Mouse (Mus musculus): ENCODE results near the gene Map4k4.

Gene Map4k4

DNA sequence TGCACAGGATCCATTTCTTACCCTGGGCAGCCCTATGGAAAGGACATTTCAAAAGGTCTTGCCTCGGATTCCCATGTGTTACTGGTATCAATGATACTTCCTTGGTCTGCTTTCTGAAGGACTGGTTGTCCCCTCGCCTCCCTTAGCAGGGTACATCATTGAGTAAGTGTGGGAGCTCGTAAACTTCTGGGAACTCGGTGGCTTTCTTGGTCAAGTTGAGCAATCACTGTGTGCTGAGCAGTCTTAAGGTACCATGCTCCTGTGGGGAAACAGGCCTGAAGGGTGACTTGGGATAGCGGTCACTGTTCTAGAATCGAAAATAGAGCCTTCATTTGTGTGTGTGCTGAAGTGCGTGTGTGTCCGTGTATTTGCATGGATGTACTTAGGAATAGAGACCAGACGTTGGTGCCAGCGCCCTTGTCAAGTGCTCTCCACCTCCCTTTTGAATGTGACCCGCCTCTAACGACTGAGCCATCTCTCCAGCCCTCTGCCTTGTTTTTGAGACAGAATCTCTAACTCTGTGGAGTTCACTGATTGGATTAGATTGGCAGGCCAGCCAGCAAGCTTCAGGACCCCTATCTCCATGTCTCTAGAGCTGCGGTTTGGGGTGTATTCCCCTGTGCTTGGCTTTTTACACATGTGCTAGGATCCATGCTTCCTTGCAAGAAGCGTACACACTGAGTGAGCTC, 129.7 kb downstream of the Map4k4 start:
- DNase-seq (ENCODE audit: low read depth in 2 of 2, low spot score in 2 of 2): no peak

DNA sequence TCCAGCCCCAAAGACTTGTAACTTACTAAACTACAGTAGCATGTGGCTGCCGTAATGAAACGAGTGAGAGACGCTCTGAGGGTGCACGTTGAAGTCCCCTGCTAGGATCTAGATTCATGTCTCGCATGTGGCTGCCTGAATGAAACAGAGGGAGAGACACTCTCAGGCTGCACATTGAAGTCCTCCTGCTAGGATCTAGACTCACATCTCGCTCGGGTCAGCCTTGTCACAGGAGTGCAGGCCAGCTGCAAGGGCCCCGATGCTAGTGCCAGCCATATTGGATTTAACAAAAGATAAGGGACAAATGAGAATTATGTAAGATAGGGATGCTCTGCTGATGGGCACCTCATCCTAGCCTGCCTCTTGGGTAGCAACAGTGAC, 130.3 kb downstream of the Map4k4 start:
- DNase-seq (ENCODE audit: low read depth in 2 of 2, low spot score in 2 of 2): no peak

DNA sequence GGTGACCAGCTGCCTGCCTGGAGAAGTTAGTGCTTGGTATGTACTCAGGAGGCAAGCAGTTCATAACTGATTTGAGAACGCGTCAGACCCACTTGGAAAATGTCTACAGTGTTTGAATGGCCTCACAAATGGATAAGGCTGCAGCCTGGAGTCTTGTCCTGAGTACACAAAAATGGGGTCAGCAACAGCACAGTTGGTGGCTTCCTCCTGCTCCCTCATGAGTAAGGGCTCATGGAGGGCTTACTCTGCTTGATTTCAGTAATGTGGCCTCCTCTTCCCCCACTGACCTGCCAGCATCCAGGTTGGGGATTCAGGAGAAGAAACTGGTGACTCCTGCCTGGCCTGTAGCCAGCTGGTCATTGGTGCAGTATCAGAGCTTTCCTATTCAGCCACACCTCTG, 130.9 kb downstream of the Map4k4 start:
- no peak for DNase-seq (ENCODE audit: low read depth in 2 of 2, low spot score in 2 of 2)

DNA sequence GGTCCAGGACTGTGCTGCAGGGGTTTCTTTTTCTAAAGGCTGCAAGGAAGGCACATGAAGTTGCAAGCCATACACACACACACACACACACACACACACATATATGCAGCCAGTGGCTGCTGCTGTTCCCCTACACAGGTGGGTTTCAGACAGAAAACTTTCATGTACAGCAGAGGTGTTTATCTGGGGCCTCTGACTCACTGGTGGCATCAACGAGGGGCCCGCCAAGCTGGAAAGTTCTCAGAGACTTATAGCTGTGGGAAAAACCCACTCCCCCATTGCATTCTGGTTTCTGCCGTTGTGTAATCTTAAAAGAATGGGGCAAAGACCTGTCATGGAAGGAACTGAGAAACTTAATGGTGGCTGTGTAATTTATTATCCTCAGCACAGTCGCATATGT, 132.6 kb downstream of the Map4k4 start:
- no peak for DNase-seq (ENCODE audit: low read depth in 2 of 2, low spot score in 2 of 2)

DNA sequence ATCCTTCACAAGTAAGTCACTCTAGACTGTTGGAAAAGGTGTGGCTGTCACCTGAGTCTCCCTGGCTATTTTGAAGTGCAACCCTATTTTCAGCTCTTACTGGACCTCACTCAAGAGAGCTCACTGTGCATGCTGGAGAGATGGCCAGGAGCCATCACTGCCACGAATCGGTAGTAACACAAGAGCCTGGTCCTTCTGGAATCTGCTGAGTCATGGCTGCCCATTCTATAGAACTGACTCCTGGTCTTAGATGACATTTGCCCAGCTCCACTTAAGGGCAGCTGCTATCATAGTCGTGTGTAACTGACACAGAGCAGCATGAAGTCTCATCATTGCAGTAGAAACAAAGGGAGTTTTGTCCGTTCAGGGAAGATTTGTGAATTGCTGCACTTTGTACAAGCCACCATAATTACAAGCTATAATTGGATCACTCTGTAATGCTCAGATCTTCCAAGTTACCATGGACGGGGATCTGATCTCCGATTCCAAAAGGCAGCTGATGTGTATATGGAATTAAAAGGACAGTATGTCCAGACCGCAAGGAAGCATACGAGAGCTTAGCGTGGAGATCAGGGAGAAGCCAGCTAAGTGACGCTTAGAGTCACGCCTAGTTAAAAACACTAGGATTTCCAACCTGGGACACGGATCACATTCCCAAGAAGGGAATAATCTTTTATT, 133.2 kb downstream of the Map4k4 start:
- DNase-seq (ENCODE audit: low read depth in 2 of 2, low spot score in 2 of 2): no peak

DNA sequence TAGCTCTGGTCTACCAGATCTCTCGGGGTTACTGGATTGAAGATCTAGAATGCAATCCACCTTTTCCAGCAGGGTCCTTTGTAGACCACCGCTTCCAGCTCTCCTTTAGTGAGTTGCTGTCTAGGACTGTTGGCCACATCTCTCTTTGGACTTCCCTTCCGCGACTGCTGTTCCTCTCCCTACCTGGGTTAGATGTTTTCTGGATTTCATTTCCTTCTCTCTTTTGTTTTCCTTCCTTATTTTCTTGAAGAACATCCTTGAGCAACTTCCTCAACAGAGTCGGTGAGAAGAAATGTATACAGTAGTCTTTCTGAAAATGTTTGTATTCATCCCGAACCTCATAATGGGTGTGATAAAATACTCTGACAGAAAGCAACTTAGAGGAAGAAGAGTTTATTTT, 137.1 kb downstream of the Map4k4 start:
- DNase-seq (ENCODE audit: low read depth in 2 of 2, low spot score in 2 of 2): no peak

DNA sequence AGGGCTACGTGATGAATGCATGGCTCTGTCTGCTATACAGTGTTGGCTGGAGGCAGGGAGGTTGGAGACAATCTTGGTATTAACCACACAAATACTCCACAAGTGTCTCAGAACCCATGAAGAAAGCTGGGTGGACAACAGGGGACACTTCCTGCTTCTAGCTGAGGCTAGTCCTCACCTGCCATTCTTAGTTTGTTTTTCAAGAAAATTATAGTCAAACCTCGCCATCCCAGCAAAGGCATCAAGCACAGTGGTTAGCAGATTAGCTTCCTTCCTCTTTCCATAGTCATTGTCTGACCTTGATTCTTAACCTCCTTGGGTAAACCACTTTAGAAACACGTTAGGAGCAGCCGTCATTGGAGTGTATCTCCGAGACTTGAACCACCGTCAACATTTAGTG, 145.0 kb downstream of the Map4k4 start:
- DNase-seq (ENCODE audit: low read depth in 2 of 2, low spot score in 2 of 2): no peak

DNA sequence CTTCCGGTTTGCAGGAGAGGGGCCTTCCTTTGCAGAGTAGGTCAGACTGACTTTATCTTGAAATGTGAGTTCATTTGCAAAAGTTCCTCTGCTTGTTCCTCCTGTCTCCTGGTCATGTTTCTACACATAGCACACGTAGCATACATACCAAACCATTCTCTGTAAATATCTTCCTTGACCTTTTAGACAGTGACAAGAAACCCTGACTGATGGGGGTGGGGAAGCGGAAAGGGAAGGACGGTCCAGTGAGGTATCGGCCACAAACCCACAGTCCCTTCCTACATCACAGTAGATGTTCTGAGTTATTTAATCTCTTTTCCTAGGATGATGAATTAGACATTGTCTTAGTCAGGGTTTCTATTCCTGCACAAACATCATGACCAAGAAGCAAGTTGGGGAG, 145.9 kb downstream of the Map4k4 start:
- no peak for DNase-seq (ENCODE audit: low read depth in 2 of 2, low spot score in 2 of 2)

DNA sequence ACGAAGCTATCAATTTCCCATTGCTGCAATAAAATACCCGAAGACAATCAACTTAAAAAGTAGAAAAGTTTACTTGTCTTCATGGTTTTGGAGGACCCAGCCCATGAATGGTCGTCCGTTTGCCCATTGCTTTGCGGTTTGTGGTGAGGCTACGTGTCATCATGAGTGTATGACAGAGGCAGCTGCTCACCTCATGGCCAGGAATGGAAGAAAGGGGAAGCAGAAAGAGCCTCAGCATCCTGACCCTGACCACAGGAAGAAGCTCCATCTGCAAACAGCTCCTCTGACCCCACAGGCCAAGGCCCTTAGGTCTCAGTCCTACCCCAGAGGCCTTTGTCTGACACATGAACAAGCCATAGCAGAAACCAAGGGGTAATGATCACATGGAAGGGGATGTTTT, 150.4 kb downstream of the Map4k4 start:
- DNase-seq (ENCODE audit: low read depth in 2 of 2, low spot score in 2 of 2): no peak

DNA sequence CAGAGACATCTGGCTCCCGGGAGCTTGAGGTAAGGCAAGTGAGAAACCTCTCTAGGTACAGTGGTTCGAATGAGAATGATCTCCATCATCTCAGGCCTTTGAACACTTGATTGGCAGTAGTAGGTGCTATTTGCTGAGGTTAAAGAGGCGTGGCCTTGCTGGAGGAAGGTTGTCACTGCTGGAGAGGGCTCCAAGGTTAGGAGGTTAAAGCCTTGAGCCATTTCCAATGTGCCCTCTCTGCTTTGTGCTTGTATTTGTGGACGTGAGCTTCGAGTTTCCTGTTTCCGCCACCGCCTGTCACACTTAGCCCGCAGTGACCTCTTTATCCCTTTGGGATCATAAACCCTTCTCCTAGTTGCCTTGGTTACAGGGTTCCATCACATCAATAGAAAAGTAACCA, 151.4 kb downstream of the Map4k4 start:
- no peak for DNase-seq (ENCODE audit: low read depth in 2 of 2, low spot score in 2 of 2)

DNA sequence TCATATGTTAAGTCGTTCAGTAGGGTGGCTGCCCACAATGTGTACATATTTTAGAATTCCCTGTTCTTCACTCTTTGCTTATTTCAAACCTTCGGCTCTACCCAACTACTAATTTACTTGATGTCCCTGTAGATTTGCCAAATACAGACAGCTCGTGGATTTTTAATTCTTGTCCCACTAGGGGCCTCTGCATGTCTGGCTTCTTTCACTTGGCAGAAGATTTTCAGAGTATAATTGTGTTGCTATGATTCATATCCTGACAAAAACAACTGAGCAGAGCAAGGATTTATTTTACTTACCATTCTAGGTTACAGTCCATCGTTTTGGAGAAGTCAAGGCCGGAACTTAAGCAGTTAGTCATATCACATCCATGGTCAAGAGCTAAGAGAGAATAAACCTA, 152.4 kb downstream of the Map4k4 start:
- DNase-seq (ENCODE audit: low read depth in 2 of 2, low spot score in 2 of 2): no peak

DNA sequence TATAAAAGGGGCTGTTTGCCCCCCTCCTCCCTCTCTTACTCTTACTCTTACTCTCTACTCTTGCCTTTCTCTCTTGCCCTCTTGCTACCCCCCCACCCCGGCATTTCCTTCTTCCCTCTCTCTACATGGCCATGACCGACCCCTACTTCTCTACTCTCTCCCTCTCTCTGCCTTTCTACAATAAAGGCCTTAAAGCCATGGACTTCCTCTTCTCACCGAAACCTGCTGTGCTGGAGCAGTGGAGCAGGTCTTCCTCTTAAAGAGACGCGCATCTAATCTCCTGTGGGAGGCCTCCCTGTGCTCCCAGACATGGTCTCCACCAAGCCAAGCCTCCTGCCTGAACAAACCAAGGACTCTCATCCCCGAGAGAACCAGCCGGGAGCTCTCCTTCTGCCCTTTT, 154.3 kb downstream of the Map4k4 start:
- DNase-seq (ENCODE audit: low read depth in 2 of 2, low spot score in 2 of 2): no peak

DNA sequence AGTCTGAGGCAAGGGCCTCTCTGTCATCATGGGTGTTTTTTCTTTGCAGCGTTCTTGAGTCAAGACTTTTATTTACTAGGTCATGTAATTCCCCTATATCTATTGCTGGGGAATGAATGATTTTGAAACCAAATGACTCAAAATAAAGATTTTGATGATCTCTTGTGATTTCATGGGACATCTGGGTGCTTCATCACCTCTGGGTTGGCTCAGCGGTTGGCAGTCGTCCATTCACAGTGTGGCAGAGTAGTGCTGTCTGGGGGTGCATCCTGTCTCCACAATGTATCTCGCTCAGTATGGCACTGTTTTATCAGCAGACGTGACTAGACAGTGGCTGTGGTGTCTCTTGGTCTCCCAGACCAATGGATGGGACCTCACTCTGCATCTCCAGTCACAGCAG, 155.2 kb downstream of the Map4k4 start:
- DNase-seq (ENCODE audit: low read depth in 2 of 2, low spot score in 2 of 2): no peak

DNA sequence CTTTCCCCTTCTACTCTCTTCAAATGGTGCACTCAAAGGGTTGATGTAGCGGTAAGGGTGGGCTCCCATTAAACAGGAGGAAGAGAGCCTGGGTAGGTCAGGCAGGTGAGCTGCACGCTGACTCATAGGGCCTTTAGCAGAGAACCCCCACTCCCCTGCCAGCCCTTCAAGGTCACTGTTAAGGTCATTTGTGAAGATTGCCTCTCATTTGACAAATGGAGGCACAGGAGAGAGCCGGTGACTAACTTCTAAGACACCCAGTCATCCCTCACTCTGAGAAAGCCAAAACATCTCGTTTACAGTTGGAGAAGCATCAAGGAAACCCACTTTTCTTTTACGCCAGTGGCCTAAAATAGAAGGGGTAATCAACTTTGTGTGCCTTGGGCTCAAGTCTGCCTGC, 156.6 kb downstream of the Map4k4 start:
- DNase-seq (ENCODE audit: low read depth in 2 of 2, low spot score in 2 of 2): no peak

DNA sequence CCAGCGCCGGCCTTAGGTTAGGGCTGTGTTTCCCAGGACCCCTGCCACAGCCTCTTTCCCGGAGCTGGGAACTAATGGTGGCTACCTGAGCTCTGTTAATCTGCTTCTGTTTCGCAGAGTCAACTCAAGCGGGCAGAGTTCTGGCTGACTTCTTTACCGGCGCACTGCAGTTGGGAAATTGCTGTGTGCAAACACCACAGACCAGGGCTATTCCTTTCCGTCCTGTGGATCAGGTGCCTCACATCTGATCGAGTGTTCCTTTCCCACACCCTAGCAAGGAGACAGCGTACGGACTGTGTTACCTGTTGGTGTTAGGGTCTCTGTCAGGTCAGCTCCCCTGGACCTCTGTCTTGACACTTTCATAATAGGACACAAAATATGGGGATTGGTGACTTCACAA, 157.3 kb downstream of the Map4k4 start:
- DNase-seq (ENCODE audit: low read depth in 2 of 2, low spot score in 2 of 2): no peak

DNA sequence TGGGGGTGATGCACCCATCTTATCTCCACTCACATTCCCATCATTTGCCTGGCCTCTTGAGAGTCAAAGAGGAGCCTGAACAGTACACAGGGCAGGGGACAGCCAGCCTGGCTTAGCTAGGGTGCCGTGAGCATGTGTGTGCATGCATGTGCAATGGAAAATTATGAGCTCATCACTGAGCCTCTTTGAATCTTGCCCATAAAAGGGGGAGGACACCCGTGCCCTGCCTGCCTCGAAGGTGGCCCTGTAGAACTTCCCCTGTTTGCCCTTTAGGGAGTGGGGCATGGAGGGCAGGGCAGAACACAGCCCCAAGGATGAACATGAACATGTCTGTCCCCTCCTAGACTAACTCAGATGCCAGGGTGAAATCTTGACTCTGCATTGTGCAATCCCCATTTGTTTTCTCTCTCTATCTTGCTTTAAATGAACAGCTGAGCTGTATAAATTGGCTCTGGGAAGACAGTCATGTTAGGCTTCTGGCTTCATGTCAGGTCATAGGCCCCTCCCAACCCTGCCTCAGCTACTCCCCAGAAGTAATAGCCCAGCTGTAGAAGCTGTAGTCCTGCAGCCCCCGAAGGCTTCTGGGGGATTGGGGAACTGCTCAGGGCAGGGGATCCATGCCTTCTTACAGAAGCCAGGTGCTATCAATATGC, 158.5 kb downstream of the Map4k4 start:
- DNase-seq (ENCODE audit: low read depth in 2 of 2, low spot score in 2 of 2): no peak

DNA sequence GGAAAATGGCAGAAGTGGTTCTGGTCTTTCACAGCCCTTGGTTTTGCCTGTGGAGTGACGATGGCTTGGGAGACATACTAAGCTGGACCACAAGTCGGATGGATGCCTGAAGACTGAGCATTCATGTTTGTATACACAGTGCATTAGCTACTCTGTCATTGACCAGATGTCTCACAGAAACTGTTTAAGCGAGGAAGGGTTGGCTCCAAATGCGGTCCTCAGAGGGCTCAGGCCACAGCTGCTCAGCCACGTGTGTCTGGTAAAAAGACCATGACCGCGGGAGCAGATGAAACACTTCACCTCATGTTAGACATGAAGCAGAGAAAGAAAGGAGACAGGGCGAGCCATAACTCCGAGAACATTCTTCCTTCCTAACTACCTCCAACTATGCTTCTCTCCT, 160.6 kb downstream of the Map4k4 start:
- no peak for DNase-seq (ENCODE audit: low read depth in 2 of 2, low spot score in 2 of 2)

DNA sequence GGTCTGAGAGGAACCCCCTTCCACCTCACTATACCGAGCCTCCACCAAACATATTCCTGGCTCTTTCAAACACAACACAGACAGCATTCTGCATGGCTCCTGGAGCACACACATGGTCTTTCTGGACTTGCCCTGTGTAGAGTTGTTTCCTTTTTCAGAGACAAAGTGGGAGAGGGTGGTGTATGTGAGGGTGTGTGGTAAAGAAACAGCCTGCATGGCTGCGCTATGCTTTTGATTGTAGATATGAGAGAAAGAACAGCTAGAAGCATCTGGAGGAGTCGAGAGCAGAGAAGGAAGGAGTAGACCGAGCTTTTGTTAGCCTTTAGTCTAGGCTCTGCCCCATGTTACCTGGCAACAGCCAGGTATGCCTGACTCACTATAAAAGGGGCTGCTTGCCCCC, 162.7 kb downstream of the Map4k4 start:
- no peak for DNase-seq (ENCODE audit: low read depth in 2 of 2, low spot score in 2 of 2)

DNA sequence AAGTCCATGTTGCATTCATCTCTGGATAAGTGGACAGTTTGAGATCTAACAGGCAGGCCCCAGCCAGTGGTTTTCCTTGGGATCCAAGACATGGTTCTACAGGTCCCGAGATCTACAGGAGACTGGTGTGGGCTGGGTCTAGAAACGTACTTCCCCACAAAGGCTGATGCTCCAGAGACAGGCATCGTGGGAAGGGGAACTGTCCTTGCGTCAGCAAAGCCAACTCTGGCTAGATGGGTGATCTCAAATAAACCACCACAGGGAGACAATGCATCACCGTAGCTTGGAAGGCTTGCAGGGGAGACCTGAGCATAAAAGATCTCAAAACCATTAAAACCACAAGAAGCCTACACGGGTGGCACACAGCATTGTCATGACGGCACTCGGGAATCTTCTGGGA, 163.8 kb downstream of the Map4k4 start:
- DNase-seq (ENCODE audit: low read depth in 2 of 2, low spot score in 2 of 2): no peak

DNA sequence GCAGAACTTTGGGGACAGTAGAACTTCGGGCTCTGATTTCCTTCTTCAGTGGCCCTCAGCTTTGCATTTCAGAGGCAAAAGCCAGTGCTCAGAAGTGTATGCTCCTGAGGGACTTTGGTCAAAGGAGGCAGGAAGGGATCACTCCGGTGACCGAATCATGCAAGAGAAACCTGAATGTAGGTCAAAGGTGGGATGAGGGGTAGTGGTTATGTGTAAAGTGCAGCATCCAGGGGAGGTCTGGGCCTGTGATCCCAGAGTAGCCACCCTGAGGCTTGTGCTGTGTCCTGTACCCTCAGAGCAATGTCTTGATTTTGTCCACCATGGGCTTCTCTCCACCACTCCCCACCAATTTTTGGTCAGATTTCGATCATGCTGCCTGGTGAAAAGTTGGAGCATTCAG, 171.8 kb downstream of the Map4k4 start:
- no peak for DNase-seq (ENCODE audit: low read depth in 2 of 2, low spot score in 2 of 2)

DNA sequence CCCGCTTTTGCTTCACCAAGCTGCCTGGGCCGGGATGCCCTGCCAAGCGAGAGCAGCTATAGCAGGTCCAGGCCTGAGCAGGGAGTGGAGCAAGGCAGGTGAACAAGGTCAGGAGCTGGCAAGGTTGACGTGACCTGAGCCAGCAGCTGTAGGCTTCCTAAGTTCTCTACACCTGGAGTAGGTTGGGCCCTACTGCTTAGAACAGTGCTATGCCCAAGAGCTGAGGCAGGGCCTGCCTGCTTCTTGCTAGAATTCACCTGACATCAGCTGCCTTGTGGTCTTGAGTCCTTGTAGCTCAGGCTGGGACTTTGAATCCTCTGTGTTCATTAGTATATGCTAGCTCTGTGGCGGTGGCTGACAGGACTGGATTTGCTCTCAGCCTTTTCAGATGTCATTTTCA, 173.1 kb downstream of the Map4k4 start, which contains the start of gene Il1r2:
Gene Il1r2 (plus strand): TSS at position 301 of the 400 bp plus-strand sequence.
- DNase-seq (ENCODE audit: low read depth in 2 of 2, low spot score in 2 of 2): no peak
